Mouse (Mus musculus) left cerebral cortex, postnatal 25 days (tissue): ENCODE results near the gene Vps25. TPM values are rescaled to one million over a fixed set of nuclear protein-coding genes. Genes with fewer than 3 reads are reported as not detected.

Experiments
- DNase-seq, 2 experiments: peaks; one replicate each; pipeline ENCODE4 v3.0.0; 2022; ENCODE audit warnings: low spot score in 2 of 2, mixed read lengths in 1 of 2
- intact Hi-C: fragments of 180-260 bp; cut with DNase I; formaldehyde crosslinking; loops from one replicate; pipeline ENCODE4 v1.15.1; 2025
- total RNA-seq, 2 experiments: library from RNA; stranded (reverse); gene quantifications; 2 replicates each; pipeline ENCODE4 v1.2.3; 2021

Gene Vps25
- total RNA-seq, result 10 to 100 TPM; 62.4 to 65.7 TPM

GRCm38 (mm10) chr11:101253613-101254389, at the start of gene Vps25:
Vps25 (plus strand) TSS chr11:101253707.
- DNase-seq, result peak; percentile 84 to 88
- intact Hi-C loops, result no loop called here

- DNase-seq, result peak; percentile 36 to 78
- intact Hi-C loops, result loop anchor here (1.0 to 5.0 kb wide), 3 partner anchors 38 to 185 kb away; partner anchors contain the start of gene Becn1
Observed at GRCm38 (mm10) chr11:101211970-101212369, 41.5 kb upstream of the Vps25 start.

GRCm38 (mm10) chr11:101216936-101217335, 36.6 kb upstream of the Vps25 start:
- intact Hi-C loops, result no loop called here
- no peak for DNase-seq

DNA sequence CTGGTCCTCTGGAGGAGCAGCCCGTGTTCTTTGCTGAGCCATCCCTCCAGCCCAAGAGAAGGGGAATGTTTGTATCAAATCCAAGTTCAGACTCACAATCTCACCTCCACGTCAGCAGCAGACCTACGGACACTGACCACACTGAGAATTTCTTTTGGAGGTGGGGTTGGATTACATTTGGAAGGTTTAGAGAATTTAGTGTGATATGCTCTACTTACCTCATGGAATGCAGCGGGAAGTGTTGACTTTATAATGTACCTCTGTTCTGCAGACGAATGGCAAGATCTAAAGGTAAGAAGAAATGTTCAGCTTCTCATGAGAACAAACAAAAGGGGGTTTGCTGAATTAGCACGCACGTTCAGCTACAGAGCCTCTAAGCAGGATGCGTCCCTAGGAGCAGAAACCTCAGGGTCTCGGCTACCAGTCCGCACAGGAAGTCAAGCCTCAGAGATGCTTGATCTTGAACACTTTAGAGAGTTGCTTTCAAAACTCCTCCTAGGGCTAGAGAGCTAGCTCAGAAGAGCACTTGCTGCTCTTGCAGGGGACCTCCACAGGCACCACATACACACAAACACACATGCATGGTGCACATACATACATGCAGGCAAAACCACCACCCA, 35.0 kb upstream of the Vps25 start:
- DNase-seq, result no peak
- intact Hi-C loops, result no loop called here

- no peak for DNase-seq
- intact Hi-C loops, result no loop called here
Observed at GRCm38 (mm10) chr11:101220853-101221252, 32.7 kb upstream of the Vps25 start.

- intact Hi-C loops, result no loop called here
- no peak for DNase-seq
Observed at GRCm38 (mm10) chr11:101221306-101221986, 32.1 kb upstream of the Vps25 start.

DNA sequence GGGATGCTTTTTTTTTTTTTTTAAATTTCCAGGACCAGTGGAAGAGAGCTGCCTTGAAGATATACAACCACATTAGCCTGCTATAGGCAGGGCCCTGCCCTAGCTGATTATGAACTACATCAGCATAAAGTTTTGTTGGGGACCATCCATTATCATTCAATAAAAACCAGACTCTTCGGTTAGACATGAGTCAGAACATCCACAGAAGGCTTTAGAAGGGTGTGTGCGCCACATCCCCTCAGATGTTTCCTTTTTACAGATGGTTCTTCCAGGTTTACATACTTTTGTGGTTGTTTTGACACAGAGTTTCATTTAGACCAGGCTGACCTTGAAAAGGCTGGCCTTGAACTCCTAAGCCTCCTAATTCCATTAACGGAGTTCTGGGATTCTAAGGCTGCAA, 29.2 kb upstream of the Vps25 start:
- intact Hi-C loops, result no loop called here
- DNase-seq, result no peak

DNA sequence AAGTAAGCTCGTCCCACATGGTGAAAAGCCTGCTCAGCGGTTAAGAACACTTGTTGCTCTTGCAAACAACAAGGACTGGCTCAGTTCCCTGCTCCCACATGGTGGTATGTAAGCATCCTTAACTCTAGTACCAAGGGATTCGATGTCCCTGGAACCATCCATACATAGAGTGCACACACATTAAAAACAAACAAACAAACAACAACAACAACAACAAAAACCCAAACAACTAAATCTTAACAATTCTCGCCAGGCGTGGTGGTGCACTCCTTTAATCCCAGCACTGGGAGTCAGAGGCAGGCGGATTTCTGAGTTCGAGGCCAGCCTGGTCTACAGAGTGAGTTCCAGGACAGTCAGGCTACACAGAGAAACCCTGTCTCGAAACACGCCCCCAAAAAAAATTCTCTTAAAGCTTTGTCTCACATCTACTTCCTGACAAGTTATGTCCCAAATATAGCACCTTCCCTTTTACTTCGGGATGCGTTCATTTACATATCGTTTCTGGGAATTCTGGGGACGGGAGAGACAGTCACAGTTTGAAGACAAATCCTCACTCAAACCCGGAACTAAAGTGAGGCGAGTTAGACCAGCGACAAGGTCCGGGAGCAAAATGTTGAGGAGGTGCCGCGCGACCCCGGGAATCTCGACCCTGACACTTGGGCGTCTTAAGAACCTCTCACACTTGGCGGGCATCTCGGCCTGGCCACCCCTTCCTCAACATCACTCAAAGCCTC, 28.0 kb upstream of the Vps25 start:
- intact Hi-C loops, result no loop called here
- DNase-seq, result peak in 1 of 2 experiments; percentile 6

GRCm38 (mm10) chr11:101226065-101226701, 27.3 kb upstream of the Vps25 start, which contains the start of gene Ezh1:
Ezh1 (minus strand) TSS chr11:101226463.
- intact Hi-C loops, result no loop called here
- peak; percentile 89 to 91 for DNase-seq

- intact Hi-C loops, result no loop called here
- no peak for DNase-seq
Observed at GRCm38 (mm10) chr11:101229361-101229900, 24.1 kb upstream of the Vps25 start.

DNA sequence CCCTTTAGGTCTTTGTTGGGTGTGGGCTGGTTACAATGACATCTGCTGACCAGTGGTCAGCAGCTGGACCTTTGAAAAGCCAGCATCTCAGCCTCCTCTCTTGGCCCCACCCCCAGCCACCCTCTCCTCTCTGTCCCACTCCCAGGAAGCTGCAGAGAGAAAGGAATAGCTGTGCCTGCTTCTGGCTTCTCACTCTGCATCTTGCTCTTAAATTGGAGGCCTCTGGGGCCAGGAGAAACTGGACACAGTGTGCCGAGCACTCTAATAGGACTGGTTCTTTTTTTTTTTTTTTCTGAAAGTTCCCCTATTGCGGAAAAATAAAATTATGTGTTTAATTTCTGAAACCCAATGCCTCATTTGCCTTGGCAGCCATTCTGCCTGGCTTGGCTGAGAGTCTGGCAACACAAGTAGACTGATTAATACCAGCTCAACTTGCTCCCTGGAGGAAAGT, 23.4 kb upstream of the Vps25 start:
- intact Hi-C loops, result loop anchor here (2.0 kb wide), 1 partner anchor 17 kb away; the partner anchor contains the start of gene Ramp2

DNA sequence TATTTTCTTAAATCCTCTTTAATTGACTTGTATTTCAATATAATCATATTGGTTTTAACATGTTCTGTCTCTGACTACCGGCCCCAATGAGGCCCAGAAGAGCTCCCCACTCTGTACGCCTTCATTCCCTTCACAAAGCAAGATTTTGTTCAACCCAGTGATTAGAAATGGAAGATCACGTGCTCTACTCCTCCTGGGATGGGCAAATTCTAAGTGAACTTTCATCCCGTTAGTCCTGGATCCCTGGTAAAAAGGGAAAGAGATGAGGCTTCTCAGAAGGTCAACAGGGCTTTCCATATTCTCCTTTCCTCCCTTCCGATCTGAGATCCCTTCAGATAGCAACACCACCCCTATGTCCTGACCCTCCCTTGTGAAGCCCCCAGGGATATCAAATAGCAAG, 23.0 kb upstream of the Vps25 start:
- intact Hi-C loops, result loop anchor here (2.0 kb wide), 1 partner anchor 16 kb away; the partner anchor contains the start of gene Ramp2
- DNase-seq, result no peak

More for the DNA sequence above, 23.4 kb upstream of the Vps25 start:
- DNase-seq, result no peak

DNA sequence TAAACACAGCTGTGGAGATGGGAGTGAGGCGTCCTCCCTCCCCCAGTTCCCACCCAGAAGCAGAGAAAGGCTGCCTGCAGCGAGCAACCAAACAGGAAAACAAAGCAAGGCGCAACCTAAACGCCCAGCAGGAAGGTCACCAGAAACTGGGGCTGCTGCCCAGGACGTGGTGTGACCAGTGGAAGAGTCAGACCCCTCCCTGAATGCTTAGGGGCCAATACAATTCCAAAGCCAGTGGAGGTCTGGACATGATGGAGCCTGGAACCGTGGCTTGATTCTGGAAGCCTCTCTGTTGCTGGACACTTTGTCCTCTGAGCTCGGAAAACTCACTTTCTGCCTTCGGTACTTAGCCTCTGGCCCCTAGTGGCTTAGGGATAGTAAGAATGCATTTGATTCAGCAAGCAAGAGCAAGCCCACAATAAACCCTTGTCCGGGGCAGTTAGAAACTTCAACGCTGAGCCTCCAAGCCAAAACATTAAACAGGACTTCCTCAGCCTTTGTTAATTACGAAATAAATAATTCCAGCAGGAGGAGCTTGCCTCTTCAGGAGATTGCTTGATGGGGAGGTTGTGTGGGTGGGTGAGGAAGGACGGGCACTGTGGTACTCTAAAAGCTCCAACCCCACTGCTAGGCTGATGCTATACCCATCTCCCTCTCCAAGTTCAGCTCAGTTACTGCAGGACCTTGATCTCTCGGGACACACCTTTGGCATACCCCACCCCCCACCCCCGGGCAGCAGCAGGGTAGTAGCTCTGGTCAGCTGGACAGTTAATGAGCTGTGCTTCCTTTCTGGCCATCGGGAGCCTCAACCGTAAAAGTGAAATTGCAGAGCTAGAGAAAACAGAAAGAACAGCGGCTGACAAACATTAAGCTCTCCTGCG, 22.3 kb upstream of the Vps25 start:
- DNase-seq, result peak in 1 of 2 experiments; percentile 6
- intact Hi-C loops, result loop anchor here (2.0 kb wide), 1 partner anchor 16 kb away; the partner anchor contains the start of gene Ramp2

GRCm38 (mm10) chr11:101232010-101232839, 21.3 kb upstream of the Vps25 start:
- intact Hi-C loops, result no loop called here
- DNase-seq, result no peak

GRCm38 (mm10) chr11:101233240-101233639, 20.3 kb upstream of the Vps25 start:
- DNase-seq, result no peak
- intact Hi-C loops, result no loop called here

- no peak for DNase-seq
- intact Hi-C loops, result no loop called here
Observed at GRCm38 (mm10) chr11:101234124-101234523, 19.4 kb upstream of the Vps25 start.

- DNase-seq, result no peak
- intact Hi-C loops, result no loop called here
Observed at GRCm38 (mm10) chr11:101235429-101235828, 18.1 kb upstream of the Vps25 start.
